8 mouse cellular contexts compared by ENCODE assay signal in genomic region chr1:129272982-129273937, GRCm38 (mm10). TPM values are rescaled to one million over a fixed set of nuclear protein-coding genes. Genes with fewer than 3 reads are reported as not detected.
DNase-seq lines count a peak whose midpoint lies in the region; ATAC-seq and TF ChIP-seq lines count a peak whose summit lies in the region.

TSS of gene Thsd7b (plus strand) at chr1:129273302.

- WGBS in heart, embryonic 16.5 days: 1% methylated on average over 45 of the region's 45 CpGs
- WGBS in neural tube, embryonic 14.5 days: under 1% methylated on average over 45 of the region's 45 CpGs
- WGBS in thymus, adult 2 months: 5% methylated on average over 45 of the region's 45 CpGs

- H3K36me3 ChIP-seq in heart, embryonic 16.5 days (ENCODE audit: control insufficient read depth, insufficient read depth): no peaks in the 10 kb centered on the region
- no peaks in the 10 kb centered on the region for H3K36me3 ChIP-seq in neural tube, embryonic 14.5 days (ENCODE audit: control insufficient read depth, insufficient read depth, low read length)
- H3K36me3 ChIP-seq in thymus, adult 2 months (ENCODE audit: control insufficient read depth, insufficient read depth, low read length): no peaks in the 10 kb centered on the region

- H3K27me3 ChIP-seq in heart, embryonic 16.5 days (ENCODE audit: control insufficient read depth, insufficient read depth, low read length): peaks cover 32% of the 10 kb centered on the region
- 0 out of 2 replicates have a peak, but pooled peaks cover 2% of the 10 kb centered on the region for H3K27me3 ChIP-seq in neural tube, embryonic 14.5 days (ENCODE audit: control insufficient read depth, insufficient read depth, low read length)
- H3K27me3 ChIP-seq in thymus, adult 2 months (ENCODE audit: control insufficient read depth, insufficient read depth, low read length): no peaks in the 10 kb centered on the region

- H3K4me2 ChIP-seq in heart, embryonic 16.5 days (ENCODE audit: low read depth, low read length): peak within 1 kb of the TSS; percentile 78
- peak within 1 kb of the TSS; percentile 87 for H3K4me2 ChIP-seq in neural tube, embryonic 14.5 days (ENCODE audit: low read depth, low read length)

- peak; percentile 43 for DNase-seq in layer of hippocampus, adult 11-12 months (ENCODE audit: low spot score)
- no peak for DNase-seq in layer of hippocampus, adult 9-10 months (ENCODE audit: low spot score)
- peak; percentile 56 for DNase-seq in embryo, embryonic 10 days (ENCODE audit: low spot score)
- DNase-seq in left cerebral cortex, postnatal 10 days (ENCODE audit: extremely low spot score in 1 of 2, low spot score in 2 of 2): peak; percentile 16 to 37
- DNase-seq in thymus, adult 2 months: no peak
- DNase-seq in kidney, adult 11 months: no peak

- peaks cover 2% of the 10 kb centered on the region; the same call in 1 of the 2 replicates for H3K4me1 ChIP-seq in heart, embryonic 16.5 days (ENCODE audit: control insufficient read depth, insufficient read depth, low read length)
- no peaks in the 10 kb centered on the region for H3K4me1 ChIP-seq in neural tube, embryonic 14.5 days (ENCODE audit: control insufficient read depth, insufficient read depth, low read length)
- no peaks in the 10 kb centered on the region for H3K4me1 ChIP-seq in thymus, adult 2 months (replicated peaks; ENCODE audit: control insufficient read depth, insufficient read depth, low read length)

- no peak for ATAC-seq in heart, embryonic 16.5 days (replicated peaks; ENCODE audit: extremely low read depth, insufficient read depth, low FRiP score)
- peak; percentile 85 for ATAC-seq in neural tube, embryonic 14.5 days (ENCODE audit: low read depth)

- TF ChIP-seq CTCF in thymus, adult 2 months (IDR thresholded peaks at IDR 0.05; ENCODE audit: borderline replicate concordance, control insufficient read depth, extremely low read depth, insufficient read depth, low read length, poor library complexity): no peak

- no peaks in the 10 kb centered on the region for H3K9me3 ChIP-seq in heart, embryonic 16.5 days (replicated peaks; ENCODE audit: control insufficient read depth, low read length)
- H3K9me3 ChIP-seq in neural tube, embryonic 14.5 days (ENCODE audit: control insufficient read depth, low read length): no peaks in the 10 kb centered on the region

- no peak within 1 kb of the TSS for H3K27ac ChIP-seq in heart, embryonic 16.5 days (ENCODE audit: low read length)
- no peak within 1 kb of the TSS; the same call in 1 of the 2 replicates for H3K27ac ChIP-seq in neural tube, embryonic 14.5 days (ENCODE audit: low read depth, low read length)
- H3K27ac ChIP-seq in thymus, adult 2 months (ENCODE audit: control insufficient read depth, insufficient read depth, low read length): no peak within 1 kb of the TSS

- intact Hi-C loops in left cerebral cortex, postnatal 10 days (cut with DNase I): no loop called here

- peak within 1 kb of the TSS; percentile 44 for H3K9ac ChIP-seq in heart, embryonic 16.5 days (ENCODE audit: low read length)
- H3K9ac ChIP-seq in neural tube, embryonic 14.5 days (replicated peaks; ENCODE audit: low read depth, low read length): peak within 1 kb of the TSS; percentile 60

- no peak for TF ChIP-seq POLR2A in thymus, adult 2 months (IDR thresholded peaks at IDR 0.05; ENCODE audit: control insufficient read depth, extremely low read depth, insufficient read depth, low read length, poor library complexity)

- H3K4me3 ChIP-seq in heart, embryonic 16.5 days (ENCODE audit: low read length): peak within 1 kb of the TSS; percentile 57
- peak within 1 kb of the TSS; percentile 53 for H3K4me3 ChIP-seq in neural tube, embryonic 14.5 days (ENCODE audit: low read depth, low read length)
- H3K4me3 ChIP-seq in thymus, adult 2 months (ENCODE audit: control insufficient read depth, insufficient read depth, low read length): no peak within 1 kb of the TSS

RNA-seq across cellular contexts. Expression of gene Thsd7b, which starts in this region (rescaled TPM):
- polyA plus RNA-seq in heart, embryonic 16.5 days (2015; fragmentation: Nextera tagmentation; extraction: Ambion mirVana): 1.5 and 1.7 TPM in 2 replicates
- 10 to 100 TPM; 14.8 to 18.0 TPM for total RNA-seq in left cerebral cortex, postnatal 10 days (2021)
- 10.6 and 19.5 TPM in 2 replicates for polyA plus RNA-seq in neural tube, embryonic 14.5 days (2014; fragmentation: Nextera tagmentation; extraction: Ambion mirVana)
- 0.13 and 0.55 TPM in 2 replicates for polyA plus RNA-seq in thymus, adult 2 months (2012; rRNA removed)

Comparison
In these comparisons a context has a peak if more than half of its experiments do, and no peak if none do; other contexts are left out.
1. DNase-seq: peak in layer of hippocampus, adult 11-12 months (single experiment), embryo, embryonic 10 days (single experiment) and left cerebral cortex, postnatal 10 days (2 of 2); none in layer of hippocampus, adult 9-10 months (single experiment), thymus, adult 2 months (single experiment) and kidney, adult 11 months (single experiment).